Mouse (Mus musculus) central nervous system, embryonic 14 days (tissue): ENCODE results near the gene Emilin2. TPM values are rescaled to one million over a fixed set of nuclear protein-coding genes. Genes with fewer than 3 reads are reported as not detected.

Experiments used
- polyA plus RNA-seq: library from polyadenylated mRNA; depleted of rRNA; stranded (reverse); fragments of >200 nt; gene quantifications from 2 replicates; pipeline ENCODE4 v1.2.3, GENCODE M21; 2012; rRNA removed

The Emilin2 gene
- polyA plus RNA-seq: 1.6 and 4.4 TPM in 2 replicates

GRCm38 (mm10) chr17:71311340-71312171, at the start of gene Emilin2:
Gene Emilin2, minus strand, starts transcription at chr17:71311978.

Other genes starting within 250 kb of the Emilin2 start
- gene Lpin2, start 129.4 kb downstream of the Emilin2 start, polyA plus RNA-seq: 28.0 and 30.2 TPM in 2 replicates
- 0.98 and 1.4 TPM in 2 replicates for gene Gm4707, start 147.9 kb upstream of the Emilin2 start, polyA plus RNA-seq
- gene Smchd1, start 163.4 kb upstream of the Emilin2 start, polyA plus RNA-seq: 38.3 and 40.4 TPM in 2 replicates
- gene Ndc80, start 214.9 kb upstream of the Emilin2 start, polyA plus RNA-seq: 10.7 and 13.8 TPM in 2 replicates
- 1.3 TPM in 2 replicates for gene Spdya, start 240.1 kb upstream of the Emilin2 start, polyA plus RNA-seq